Mouse (Mus musculus) brown adipose tissue, adult 24 weeks (tissue): Measurements from ENCODE around the gene Hmcn1. TPM values are rescaled to one million over a fixed set of nuclear protein-coding genes. Genes with fewer than 3 reads are reported as not detected.

ENCODE experiments used
- H3K27ac ChIP-seq: fragments of 200-500 bp; replicated peaks from 2 replicates; pipeline ENCODE4 v1.5.1; 2012; ENCODE audit warnings: low read depth, mild to moderate bottlenecking, low read length
- H3K4me1 ChIP-seq: fragments of 200-500 bp; 2 replicates; pipeline ENCODE4 v1.6.1; 2012; ENCODE audit warnings: low read length, mixed read lengths; ENCODE audit not compliant: control insufficient read depth, insufficient read depth, insufficient read length
- H3K4me3 ChIP-seq: fragments of 200-500 bp; 2 replicates; pipeline ENCODE4 v1.5.1; 2012; ENCODE audit warnings: low read depth, mild to moderate bottlenecking, low read length, moderate library complexity; ENCODE audit not compliant: insufficient read depth
- polyA plus RNA-seq: library from polyadenylated mRNA; stranded (reverse); fragments of >200 nt; gene quantifications from 2 replicates; pipeline ENCODE4 v1.2.4, GENCODE M21; 2012; ENCODE audit not compliant: missing spikeins, insufficient read depth, insufficient read length

Hmcn1 gene
- polyA plus RNA-seq, 1 experiment = 0.20 TPM

DNA sequence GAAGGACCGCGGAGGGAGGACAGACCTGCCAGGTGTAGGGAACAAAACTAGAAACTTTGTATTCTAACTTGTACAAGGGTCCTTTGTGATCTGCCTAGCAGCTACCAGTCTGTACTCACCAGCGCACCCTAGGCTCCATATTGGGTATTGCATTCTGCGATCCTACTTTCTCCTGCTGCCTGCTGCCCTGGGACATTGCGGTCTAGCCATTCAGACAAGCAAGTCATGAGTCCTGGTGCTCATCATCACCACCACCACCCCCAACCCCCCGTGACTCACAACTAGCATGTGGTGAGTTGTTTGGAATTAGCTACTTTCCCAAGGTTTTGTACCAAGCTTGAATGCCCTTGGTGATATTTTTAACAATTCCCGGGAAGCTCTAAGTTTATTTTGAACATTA, 17.8 kb upstream of the Hmcn1 start:
- Histone ChIP-seq H3K4me3 (no peak overlapping the region), H3K4me1 (no peaks in the 10 kb centered on the region), H3K27ac (no peak overlapping the region)

DNA sequence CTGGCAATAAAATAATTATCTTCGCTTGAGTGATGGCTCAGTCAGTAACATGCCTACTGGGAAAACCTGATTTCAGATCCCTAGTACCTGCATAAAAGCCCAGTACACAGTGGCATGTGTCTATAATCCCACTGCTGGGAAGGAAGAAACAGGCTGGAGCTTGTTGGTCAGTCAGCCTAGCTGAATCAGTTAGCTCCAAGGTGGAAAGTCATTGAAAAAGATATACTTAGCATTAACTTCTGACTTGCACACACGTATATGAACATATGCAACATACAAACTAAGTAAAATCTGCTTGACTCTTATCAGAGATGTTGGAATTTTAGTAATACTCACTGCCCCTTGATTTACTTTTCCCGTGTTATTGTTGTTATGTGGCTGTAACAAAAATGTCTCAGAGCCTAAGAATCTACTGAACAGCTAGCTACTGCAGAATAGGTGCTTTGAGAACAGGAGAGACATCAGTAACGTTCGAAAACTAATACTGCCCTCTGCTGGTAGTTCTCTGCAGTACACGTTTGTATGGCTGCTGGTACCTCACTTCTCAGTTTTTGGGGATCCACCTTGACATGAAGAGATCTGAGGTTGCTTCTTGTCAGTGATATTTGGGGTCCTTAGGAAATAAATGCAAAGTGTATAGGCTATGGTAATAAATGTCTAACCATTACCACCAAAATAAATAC, 16.0 kb upstream of the Hmcn1 start:
- no peak overlapping the region for H3K4me3 ChIP-seq
- no peak overlapping the region for H3K27ac ChIP-seq

GRCm38 (mm10) chr1:151007747-151008146, 14.5 kb upstream of the Hmcn1 start:
- no peak overlapping the region for H3K27ac ChIP-seq
- no peaks in the 10 kb centered on the region for H3K4me1 ChIP-seq
- no peak overlapping the region for H3K4me3 ChIP-seq

More for the DNA sequence above, 16.0 kb upstream of the Hmcn1 start:
- H3K4me1 ChIP-seq = no peaks in the 10 kb centered on the region

DNA sequence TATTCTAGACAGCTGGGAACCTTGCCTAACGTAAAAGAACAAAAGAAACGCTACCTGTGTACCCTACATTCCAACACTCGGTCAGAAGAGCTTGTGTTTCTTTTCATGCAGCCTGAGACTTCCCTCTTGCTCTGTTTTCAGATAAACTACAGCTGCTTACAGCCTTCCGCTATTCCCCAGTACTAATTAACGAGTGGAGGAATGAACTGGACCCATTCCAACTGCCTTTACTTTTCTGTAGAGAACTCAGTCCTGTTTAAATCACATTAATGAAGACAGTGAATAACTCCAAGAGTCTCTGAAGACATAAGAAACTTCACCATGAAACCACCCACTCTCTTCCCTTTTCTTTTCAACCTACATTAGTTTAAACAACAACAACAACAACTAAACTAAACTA, 10.8 kb upstream of the Hmcn1 start:
- Histone ChIP-seq H3K4me3 (no peak overlapping the region), H3K27ac (no peak overlapping the region), H3K4me1 (no peaks in the 10 kb centered on the region)

GRCm38 (mm10) chr1:151001868-151002428, 8.7 kb upstream of the Hmcn1 start:
- Histone ChIP-seq H3K4me3 (no peak overlapping the region), H3K4me1 (no peaks in the 10 kb centered on the region), H3K27ac (no peak overlapping the region)

DNA sequence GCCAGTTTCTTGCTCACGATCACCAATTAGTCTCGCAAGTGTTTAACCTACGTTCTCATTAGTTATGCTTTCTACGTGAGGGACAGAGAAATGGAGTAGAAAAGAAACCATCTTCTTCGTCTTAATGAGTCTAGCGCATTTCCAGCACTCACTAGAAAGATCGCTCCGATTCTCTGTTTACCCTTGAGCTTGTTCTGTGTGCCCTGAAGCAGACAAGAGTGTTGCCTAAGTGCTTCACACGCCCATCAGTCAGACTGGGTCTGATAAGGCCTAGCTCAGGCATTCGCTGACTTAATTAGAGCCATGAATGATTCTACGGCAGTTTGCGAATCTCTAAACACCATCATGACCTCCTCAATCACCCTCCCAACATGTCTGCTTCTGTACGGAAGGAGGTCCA, 7.5 kb upstream of the Hmcn1 start:
- no peaks in the 10 kb centered on the region for H3K4me1 ChIP-seq
- H3K4me3 ChIP-seq = no peak overlapping the region
- no peak overlapping the region for H3K27ac ChIP-seq

GRCm38 (mm10) chr1:150994612-150995011, 1.4 kb upstream of the Hmcn1 start:
- Histone ChIP-seq H3K27ac (no peak overlapping the region), H3K4me1 (peaks cover 3% of the 10 kb centered on the region), H3K4me3 (no peak overlapping the region)

DNA sequence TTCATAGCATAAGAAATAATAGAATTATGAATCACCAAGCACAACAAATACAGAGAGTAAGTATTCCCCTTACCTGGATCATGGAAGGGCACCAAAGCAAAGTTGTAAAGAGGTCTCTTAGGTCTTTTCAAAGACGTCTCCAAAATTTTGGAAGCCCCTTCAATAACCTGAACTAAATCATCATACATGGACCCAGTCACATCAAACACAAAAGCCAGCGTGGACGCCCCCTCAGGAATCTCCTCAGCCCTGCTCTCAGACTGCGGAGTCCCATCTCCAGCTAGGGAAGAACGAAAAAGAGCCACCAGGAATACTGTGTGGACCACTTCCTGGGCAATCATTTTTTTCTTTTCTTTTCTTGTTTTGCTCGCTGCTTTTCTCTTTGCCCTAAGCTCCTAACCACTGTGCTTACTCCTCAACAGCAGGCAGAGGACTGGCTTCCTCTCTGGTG, 499 bp downstream of the Hmcn1 start:
- Histone ChIP-seq H3K4me3 (peak overlapping the region; percentile 51), H3K27ac (no peak overlapping the region), H3K4me1 (peaks cover 3% of the 10 kb centered on the region)

- Histone ChIP-seq H3K4me1 (peaks cover 3% of the 10 kb centered on the region), H3K27ac (no peak overlapping the region), H3K4me3 (peak overlapping the region; percentile 49)
Observed at GRCm38 (mm10) chr1:150991745-150992554, 1.3 kb downstream of the Hmcn1 start.

GRCm38 (mm10) chr1:150984888-150985287, 8.3 kb downstream of the Hmcn1 start:
- Histone ChIP-seq H3K27ac (no peak overlapping the region), H3K4me1 (no peaks in the 10 kb centered on the region; the same call in 1 of the 2 replicates)

GRCm38 (mm10) chr1:150984092-150984503, 9.1 kb downstream of the Hmcn1 start:
- Histone ChIP-seq H3K4me3 (no peak overlapping the region), H3K4me1 (no peaks in the 10 kb centered on the region; the same call in 1 of the 2 replicates), H3K27ac (no peak overlapping the region)

More at GRCm38 (mm10) chr1:150984888-150985287, 8.3 kb downstream of the Hmcn1 start:
- no peak overlapping the region for H3K4me3 ChIP-seq

GRCm38 (mm10) chr1:150978651-150979050, 14.6 kb downstream of the Hmcn1 start:
- no peak overlapping the region for H3K4me3 ChIP-seq

GRCm38 (mm10) chr1:150976263-150976662, 17.0 kb downstream of the Hmcn1 start:
- no peak overlapping the region for H3K27ac ChIP-seq
- no peaks in the 10 kb centered on the region for H3K4me1 ChIP-seq
- no peak overlapping the region for H3K4me3 ChIP-seq

More at GRCm38 (mm10) chr1:150978651-150979050, 14.6 kb downstream of the Hmcn1 start:
- Histone ChIP-seq H3K4me1 (no peaks in the 10 kb centered on the region; the same call in 1 of the 2 replicates), H3K27ac (no peak overlapping the region)

DNA sequence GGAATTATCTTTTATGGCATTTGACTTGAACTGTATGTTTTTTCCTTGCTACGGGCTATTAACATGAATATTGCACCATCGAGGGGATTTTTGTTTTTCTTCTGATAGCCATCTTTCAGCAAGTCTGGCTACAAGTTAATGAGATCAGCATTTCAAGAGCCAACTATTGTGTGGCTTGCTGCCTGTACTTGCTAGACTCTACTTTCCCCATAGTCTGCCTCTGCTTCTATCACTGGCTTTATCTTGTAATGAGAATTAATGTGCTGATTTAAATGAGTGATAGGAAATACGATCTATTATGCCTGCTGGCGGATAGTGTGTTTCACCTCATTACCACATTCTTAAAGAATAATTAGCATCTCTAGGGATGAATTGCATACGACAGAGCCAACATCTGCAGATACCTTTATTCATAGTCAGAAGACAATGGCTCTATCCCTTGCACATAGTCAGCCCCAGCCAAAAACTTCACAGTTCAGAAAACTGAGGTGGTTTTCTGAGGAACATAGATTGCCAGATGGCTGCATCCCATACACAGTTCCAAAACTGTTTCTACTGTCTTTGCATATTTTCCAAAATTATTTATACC, 33.7 kb downstream of the Hmcn1 start:
- no peak overlapping the region for H3K4me3 ChIP-seq
- no peaks in the 10 kb centered on the region for H3K4me1 ChIP-seq
- no peak overlapping the region for H3K27ac ChIP-seq

DNA sequence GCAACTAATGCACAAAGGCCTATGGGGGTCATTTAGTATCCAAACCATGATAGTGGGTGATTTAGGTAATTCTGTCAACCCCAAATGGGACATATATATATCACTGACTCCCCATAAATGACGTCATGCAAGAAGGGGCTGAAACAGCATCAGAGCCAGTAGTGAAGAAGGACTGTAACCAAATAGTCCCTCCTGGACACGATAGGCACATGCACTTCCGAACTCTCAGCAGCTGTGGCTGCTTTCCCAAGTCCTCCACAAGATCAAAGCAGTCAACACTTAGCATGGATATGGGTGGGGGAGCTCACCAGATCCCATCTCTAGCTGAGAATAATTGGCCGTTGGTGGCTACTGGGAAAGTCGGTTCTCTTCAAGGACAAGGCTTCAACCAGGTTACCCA, 42.2 kb downstream of the Hmcn1 start:
- Histone ChIP-seq H3K4me1 (no peaks in the 10 kb centered on the region; the same call in 1 of the 2 replicates), H3K4me3 (no peak overlapping the region), H3K27ac (no peak overlapping the region)
